Mouse (Mus musculus): ENCODE measurements at regions not wholly inside any gene's neighbourhood (a gene's known extent, or its start where the extent isn't known, plus 50 kb on each side); places are given as distances from the start of the nearest gene placed in this dataset.

GRCm38 (mm10) chr2:169286701-169287100 lies 300.8 kb downstream of the Gm11011 start:
- WGBS, result 87% methylated on average over 7 of the region's 7 CpGs

GRCm38 (mm10) chr2:169282508-169283117 lies 304.9 kb downstream of the Gm11011 start:
- Histone ChIP-seq H3K4me1 (replicated peaks) (peaks cover 12% of the 10 kb centered on the region), H3K36me3 (no peaks in the 10 kb centered on the region), H3K9ac (replicated peaks) (no peak overlapping the region), H3K27me3 (no peaks in the 10 kb centered on the region), H3K4me3 (replicated peaks) (no peak overlapping the region), H3K9me3 (no peaks in the 10 kb centered on the region), H3K4me2 (no peak overlapping the region; the same call in 1 of the 2 replicates), H3K27ac (no peak overlapping the region)
- ATAC-seq (ENCODE audit: insufficient number of reproducible peaks, insufficient read depth, low FRiP score, low TSS enrichment, low read depth), result peak; percentile 71; the same call in 1 of the 2 replicates
- 40% methylated on average over 13 of the region's 13 CpGs for WGBS

More at GRCm38 (mm10) chr2:169286701-169287100, 300.8 kb downstream of the Gm11011 start:
- H3K36me3 ChIP-seq, result no peaks in the 10 kb centered on the region
- no peak overlapping the region for H3K4me3 ChIP-seq (replicated peaks)
- no peak for ATAC-seq (ENCODE audit: insufficient number of reproducible peaks, insufficient read depth, low FRiP score, low TSS enrichment, low read depth)
- H3K9me3 ChIP-seq, result no peaks in the 10 kb centered on the region
- no peak overlapping the region for H3K4me2 ChIP-seq
- no peak overlapping the region for H3K9ac ChIP-seq (replicated peaks)
- no peaks in the 10 kb centered on the region for H3K27me3 ChIP-seq
- peaks cover 12% of the 10 kb centered on the region for H3K4me1 ChIP-seq (replicated peaks)
- H3K27ac ChIP-seq, result no peak overlapping the region

- Histone ChIP-seq H3K4me2 (no peak overlapping the region), H3K27ac (no peak overlapping the region), H3K27me3 (no peaks in the 10 kb centered on the region), H3K4me3 (replicated peaks) (no peak overlapping the region), H3K9ac (replicated peaks) (no peak overlapping the region), H3K9me3 (no peaks in the 10 kb centered on the region), H3K4me1 (replicated peaks) (no peaks in the 10 kb centered on the region), H3K36me3 (no peaks in the 10 kb centered on the region)
- 92% methylated on average over 4 of the region's 4 CpGs for WGBS
- ATAC-seq (ENCODE audit: insufficient number of reproducible peaks, insufficient read depth, low FRiP score, low TSS enrichment, low read depth), result no peak
These were observed 312.2 kb downstream of the Gm11011 start for GRCm38 (mm10) chr2:169275371-169275770.

- no peak overlapping the region for H3K4me2 ChIP-seq
- no peak overlapping the region for H3K9ac ChIP-seq (replicated peaks)
- H3K27ac ChIP-seq, result no peak overlapping the region
- WGBS, result 76% methylated on average over 1 of the region's 1 CpGs
- no peak overlapping the region for H3K4me3 ChIP-seq (replicated peaks)
- no peaks in the 10 kb centered on the region for H3K9me3 ChIP-seq
- H3K36me3 ChIP-seq, result no peaks in the 10 kb centered on the region
- H3K27me3 ChIP-seq, result no peaks in the 10 kb centered on the region
- no peak for ATAC-seq (ENCODE audit: insufficient number of reproducible peaks, insufficient read depth, low FRiP score, low TSS enrichment, low read depth)
- H3K4me1 ChIP-seq (replicated peaks), result no peaks in the 10 kb centered on the region
These were observed 313.4 kb downstream of the Gm11011 start for GRCm38 (mm10) chr2:169274101-169274500.

- 34% methylated on average over 6 of the region's 6 CpGs for WGBS
- no peaks in the 10 kb centered on the region for H3K36me3 ChIP-seq
- no peak overlapping the region for H3K27ac ChIP-seq
- ATAC-seq (ENCODE audit: insufficient number of reproducible peaks, insufficient read depth, low FRiP score, low TSS enrichment, low read depth), result no peak
- H3K27me3 ChIP-seq, result no peaks in the 10 kb centered on the region
- H3K9me3 ChIP-seq, result no peaks in the 10 kb centered on the region
- H3K4me2 ChIP-seq, result no peak overlapping the region
- H3K4me3 ChIP-seq (replicated peaks), result no peak overlapping the region
- no peaks in the 10 kb centered on the region for H3K4me1 ChIP-seq (replicated peaks)
- no peak overlapping the region for H3K9ac ChIP-seq (replicated peaks)
These were observed 314.9 kb downstream of the Gm11011 start for GRCm38 (mm10) chr2:169272622-169273021.

- Histone ChIP-seq H3K4me2 (no peak overlapping the region), H3K9ac (replicated peaks) (no peak overlapping the region), H3K36me3 (no peaks in the 10 kb centered on the region), H3K27ac (no peak overlapping the region), H3K4me3 (replicated peaks) (no peak overlapping the region), H3K9me3 (no peaks in the 10 kb centered on the region), H3K4me1 (replicated peaks) (no peaks in the 10 kb centered on the region), H3K27me3 (no peaks in the 10 kb centered on the region)
- 46% methylated on average over 4 of the region's 4 CpGs for WGBS
- ATAC-seq (ENCODE audit: insufficient number of reproducible peaks, insufficient read depth, low FRiP score, low TSS enrichment, low read depth), result no peak
These were observed 315.5 kb downstream of the Gm11011 start for GRCm38 (mm10) chr2:169272018-169272417.

- Histone ChIP-seq H3K27ac (no peak overlapping the region), H3K4me3 (replicated peaks) (no peak overlapping the region), H3K9me3 (no peaks in the 10 kb centered on the region), H3K27me3 (no peaks in the 10 kb centered on the region), H3K4me1 (replicated peaks) (no peaks in the 10 kb centered on the region), H3K4me2 (no peak overlapping the region), H3K36me3 (no peaks in the 10 kb centered on the region), H3K9ac (replicated peaks) (no peak overlapping the region)
- ATAC-seq (ENCODE audit: insufficient number of reproducible peaks, insufficient read depth, low FRiP score, low TSS enrichment, low read depth), result no peak
- WGBS, result 91% methylated on average over 4 of the region's 4 CpGs
These were observed 305.2 kb upstream of the Zfp64 start for GRCm38 (mm10) chr2:169260636-169261035.

- Histone ChIP-seq H3K27me3 (no peaks in the 10 kb centered on the region), H3K4me1 (replicated peaks) (0 out of 2 replicates have a peak, but pooled peaks cover 4% of the 10 kb centered on the region), H3K9me3 (peaks cover 7% of the 10 kb centered on the region; the same call in 1 of the 2 replicates), H3K36me3 (no peaks in the 10 kb centered on the region), H3K4me3 (replicated peaks) (no peak overlapping the region), H3K4me2 (no peak overlapping the region), H3K27ac (no peak overlapping the region), H3K9ac (replicated peaks) (no peak overlapping the region)
- no peak for ATAC-seq (ENCODE audit: insufficient number of reproducible peaks, insufficient read depth, low FRiP score, low TSS enrichment, low read depth)
These were observed 289.2 kb upstream of the Zfp64 start for GRCm38 (mm10) chr2:169244572-169244971.

- Histone ChIP-seq H3K4me2 (no peak overlapping the region), H3K27me3 (no peaks in the 10 kb centered on the region), H3K9me3 (peaks cover 7% of the 10 kb centered on the region; the same call in 1 of the 2 replicates), H3K4me1 (replicated peaks) (0 out of 2 replicates have a peak, but pooled peaks cover 8% of the 10 kb centered on the region), H3K36me3 (no peaks in the 10 kb centered on the region), H3K4me3 (replicated peaks) (no peak overlapping the region), H3K9ac (replicated peaks) (no peak overlapping the region), H3K27ac (no peak overlapping the region)
- 85% methylated on average over 9 of the region's 9 CpGs for WGBS
- ATAC-seq (ENCODE audit: insufficient number of reproducible peaks, insufficient read depth, low FRiP score, low TSS enrichment, low read depth), result no peak
These were observed 288.6 kb upstream of the Zfp64 start for GRCm38 (mm10) chr2:169243981-169244380.

- Histone ChIP-seq H3K4me2 (no peak overlapping the region), H3K27ac (no peak overlapping the region), H3K27me3 (no peaks in the 10 kb centered on the region; the same call in 1 of the 2 replicates), H3K4me1 (replicated peaks) (0 out of 2 replicates have a peak, but pooled peaks cover 8% of the 10 kb centered on the region), H3K9me3 (no peaks in the 10 kb centered on the region), H3K4me3 (replicated peaks) (no peak overlapping the region), H3K36me3 (no peaks in the 10 kb centered on the region), H3K9ac (replicated peaks) (no peak overlapping the region)
- WGBS, result 93% methylated on average over 4 of the region's 4 CpGs
- ATAC-seq (ENCODE audit: insufficient number of reproducible peaks, insufficient read depth, low FRiP score, low TSS enrichment, low read depth), result no peak
These were observed 282.5 kb upstream of the Zfp64 start for GRCm38 (mm10) chr2:169237856-169238255.

- Histone ChIP-seq H3K36me3 (no peaks in the 10 kb centered on the region), H3K27ac (no peak overlapping the region), H3K4me3 (replicated peaks) (no peak overlapping the region), H3K9me3 (no peaks in the 10 kb centered on the region), H3K9ac (replicated peaks) (no peak overlapping the region), H3K27me3 (no peaks in the 10 kb centered on the region; the same call in 1 of the 2 replicates), H3K4me2 (no peak overlapping the region), H3K4me1 (replicated peaks) (0 out of 2 replicates have a peak, but pooled peaks cover 8% of the 10 kb centered on the region)
- ATAC-seq (ENCODE audit: insufficient number of reproducible peaks, insufficient read depth, low FRiP score, low TSS enrichment, low read depth), result no peak
- WGBS, result 92% methylated on average over 9 of the region's 9 CpGs
These were observed 281.9 kb upstream of the Zfp64 start for GRCm38 (mm10) chr2:169237321-169237720.
